Mouse (Mus musculus): ENCODE measurements around the gene Eif4g1. TPM values are rescaled to one million over a fixed set of nuclear protein-coding genes. Genes with fewer than 3 reads are reported as not detected.

Gene Eif4g1
- total and polyA plus RNA-seq, 3 experiments = 403 to 519 (median 473) TPM

DNA sequence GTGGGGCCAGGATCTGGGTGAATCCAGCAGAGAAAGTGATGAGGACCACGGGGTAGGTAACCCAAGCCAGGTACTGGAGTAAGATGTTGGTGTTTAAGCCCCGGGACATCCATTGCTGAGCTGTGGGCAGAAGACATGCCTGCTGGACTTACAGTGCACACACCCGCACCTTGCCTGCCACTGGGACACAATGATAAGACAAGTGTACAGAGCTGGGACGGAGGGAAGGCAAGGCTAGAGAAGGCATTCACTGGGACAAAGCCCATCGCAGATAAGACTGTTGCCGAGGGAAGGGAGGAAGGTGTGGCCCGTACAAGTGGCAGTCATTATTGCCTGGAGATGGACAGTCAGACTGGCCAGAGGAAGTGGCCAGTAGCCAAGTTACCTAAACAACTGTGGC, 44.8 kb downstream of the Eif4g1 start:
- H3K27me3 ChIP-seq (replicated peaks) = peaks cover 11% of the 10 kb centered on the region
- H3K9ac ChIP-seq (ENCODE audit: insufficient read depth, low read depth) = no peak overlapping the region
- dilution Hi-C loops (cut with MboI; ENCODE audit: extremely low pct_ligation_motif_present, extremely low pct_unique_long_range_greater_than_20kb, low sequenced_read_pairs) = no loop called here
- H3K79me2 ChIP-seq (replicated peaks; ENCODE audit: control insufficient read depth, extremely low read depth, insufficient read depth, poor library complexity, severe bottlenecking) = no peaks in the 10 kb centered on the region
- peaks cover 0 to 16% of the 10 kb centered on the region in 2 experiments for H3K36me3 ChIP-seq (replicated peaks in 1 of 2; ENCODE audit: control insufficient read depth in 1 of 2, insufficient read depth in 1 of 2, low read length in 1 of 2)
- peaks cover 7 to 21% of the 10 kb centered on the region in 2 experiments; a peak in 3 of 4 replicates for H3K4me1 ChIP-seq (ENCODE audit: control insufficient read depth in 1 of 2, insufficient read depth in 2 of 2)
- TF ChIP-seq MYC (IDR thresholded peaks at IDR 0.05; ENCODE audit: low read depth, low read length) (no peak), MAFK (IDR thresholded peaks at IDR 0.05; ENCODE audit: insufficient replicate concordance, low read length) (no peak), KAT2A (IDR thresholded peaks at IDR 0.05; ENCODE audit: insufficient replicate concordance, low read length) (no peak), ZC3H11A (IDR thresholded peaks at IDR 0.05; ENCODE audit: low read depth, low read length) (no peak), ELF1 (IDR thresholded peaks at IDR 0.05; ENCODE audit: low read depth, low read length) (no peak), GABPA (IDR thresholded peaks at IDR 0.05; ENCODE audit: insufficient replicate concordance, low read depth, low read length) (no peak), MAX (IDR thresholded peaks at IDR 0.05; ENCODE audit: low read length) (no peak), TCF12 (IDR thresholded peaks at IDR 0.05; ENCODE audit: low read depth, low read length) (no peak), JUND (conservative IDR thresholded peaks at IDR 0.05; ENCODE audit: low read depth, low read length) (no peak), CHD2 (IDR thresholded peaks at IDR 0.05; ENCODE audit: low read length) (no peak), MEF2A (IDR thresholded peaks at IDR 0.05; ENCODE audit: borderline replicate concordance, low read depth, low read length) (no peak)
- no peak for DNase-seq (ENCODE audit: extremely low read depth)
- H3K9me3 ChIP-seq (replicated peaks; ENCODE audit: low read length) = no peaks in the 10 kb centered on the region
- no peak overlapping the region for H3K4me2 ChIP-seq (ENCODE audit: insufficient read depth, low read depth, poor library complexity, severe bottlenecking)
- H3K4me3 ChIP-seq (replicated peaks in 1 of 3; ENCODE audit: low read depth in 2 of 3, low read length in 2 of 3, poor library complexity in 1 of 3) = no peak overlapping the region
- no peak overlapping the region for H3K27ac ChIP-seq (ENCODE audit: insufficient read depth, low read depth)
- in situ Hi-C loops (cut with MboI; ENCODE audit: low pct_ligation_motif_present, low pct_unique_long_range_greater_than_20kb, low sequenced_read_pairs) = loop anchor here (10.0 kb wide), 1 partner anchor 182 kb away; no protein-coding TSS in a partner anchor

DNA sequence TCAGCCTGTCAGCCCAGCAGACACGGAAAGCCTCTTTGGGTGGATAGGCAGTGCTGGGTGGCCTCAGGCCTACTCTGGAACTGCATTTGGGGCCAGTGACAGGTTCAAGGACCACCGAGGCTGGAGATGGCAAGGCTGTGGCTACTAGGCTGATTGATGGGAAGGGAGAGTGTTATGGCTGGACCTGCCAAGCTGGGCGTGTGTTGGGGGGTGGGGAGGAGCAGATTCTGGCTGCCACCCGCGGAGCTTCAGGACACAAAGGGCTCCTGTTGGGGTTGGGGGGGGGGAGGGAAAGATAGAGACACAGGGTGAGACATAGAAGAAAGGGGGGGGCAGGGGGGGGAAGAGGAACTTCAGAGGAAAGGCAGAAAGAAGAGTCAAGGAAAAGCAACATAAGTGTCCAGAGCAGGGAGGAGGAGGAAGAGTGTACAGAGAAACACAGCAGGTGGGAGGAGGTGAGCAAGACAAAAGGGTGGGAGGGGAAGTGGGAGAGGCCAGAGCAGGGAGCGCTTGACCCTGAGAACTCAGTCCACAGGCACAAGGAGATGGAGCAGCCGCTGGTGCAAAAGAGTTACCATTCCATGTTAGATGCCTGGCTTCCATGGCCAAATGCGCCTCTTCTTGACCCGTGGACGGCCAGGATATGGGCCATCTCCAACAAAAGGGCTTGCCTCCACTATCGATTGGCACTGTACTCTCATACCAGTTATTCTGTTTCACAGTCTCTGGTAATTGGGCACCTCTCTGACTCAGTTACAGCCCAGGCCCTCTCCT, 46.4 kb downstream of the Eif4g1 start:
- H3K4me3 ChIP-seq (replicated peaks in 1 of 3; ENCODE audit: low read depth in 2 of 3, low read length in 2 of 3, poor library complexity in 1 of 3) = no peak overlapping the region

More for the DNA sequence above, 46.4 kb downstream of the Eif4g1 start:
- no peak for DNase-seq (ENCODE audit: extremely low read depth)
- no peaks in the 10 kb centered on the region for H3K9me3 ChIP-seq (replicated peaks; ENCODE audit: low read length)
- H3K36me3 ChIP-seq (replicated peaks in 1 of 2; ENCODE audit: control insufficient read depth in 1 of 2, insufficient read depth in 1 of 2, low read length in 1 of 2) = peaks cover 0 to 13% of the 10 kb centered on the region in 2 experiments
- H3K4me1 ChIP-seq (ENCODE audit: control insufficient read depth in 1 of 2, insufficient read depth in 2 of 2) = peaks cover 7 to 27% of the 10 kb centered on the region in 2 experiments; a peak in 3 of 4 replicates
- 0 out of 2 replicates have a peak overlapping the region, but pooled peaks have one; percentile 98 for H3K4me2 ChIP-seq (ENCODE audit: insufficient read depth, low read depth, poor library complexity, severe bottlenecking)
- H3K27ac ChIP-seq (ENCODE audit: insufficient read depth, low read depth) = no peak overlapping the region
- peaks cover 11% of the 10 kb centered on the region for H3K27me3 ChIP-seq (replicated peaks)
- peaks cover 10% of the 10 kb centered on the region for H3K79me2 ChIP-seq (replicated peaks; ENCODE audit: control insufficient read depth, extremely low read depth, insufficient read depth, poor library complexity, severe bottlenecking)
- dilution Hi-C loops (cut with MboI; ENCODE audit: extremely low pct_ligation_motif_present, extremely low pct_unique_long_range_greater_than_20kb, low sequenced_read_pairs) (no loop called here), in situ Hi-C loops (cut with MboI; ENCODE audit: low pct_ligation_motif_present, low pct_unique_long_range_greater_than_20kb, low sequenced_read_pairs) (loop anchor here (5.0 to 10.0 kb wide), 2 partner anchors 48 to 180 kb away; no protein-coding TSS in a partner anchor)
- no peak for TF ChIP-seq MEF2A (IDR thresholded peaks at IDR 0.05; ENCODE audit: borderline replicate concordance, low read depth, low read length)
- no peak for TF ChIP-seq ELF1 (IDR thresholded peaks at IDR 0.05; ENCODE audit: low read depth, low read length)
- no peak for TF ChIP-seq GABPA (IDR thresholded peaks at IDR 0.05; ENCODE audit: insufficient replicate concordance, low read depth, low read length)
- TF ChIP-seq HCFC1 (IDR thresholded peaks at IDR 0.05; ENCODE audit: low read depth, low read length) = no peak
- no peak for TF ChIP-seq E2F4 (IDR thresholded peaks at IDR 0.05; ENCODE audit: insufficient replicate concordance, low read depth, low read length)
- TF ChIP-seq ZMIZ1 (IDR thresholded peaks at IDR 0.05; ENCODE audit: low read depth, low read length) = no peak
- no peak for TF ChIP-seq SIN3A (IDR thresholded peaks at IDR 0.05; ENCODE audit: low read length)
- no peak for TF ChIP-seq NRF1 (IDR thresholded peaks at IDR 0.05; ENCODE audit: low read depth, low read length)
- TF ChIP-seq TCF12 (IDR thresholded peaks at IDR 0.05; ENCODE audit: low read depth, low read length) = no peak
- TF ChIP-seq POLR2A (IDR thresholded peaks at IDR 0.05; ENCODE audit: low read depth, low read length) = no peak
- no peak for TF ChIP-seq JUND (conservative IDR thresholded peaks at IDR 0.05; ENCODE audit: low read depth, low read length)
- no peak for TF ChIP-seq MAX (IDR thresholded peaks at IDR 0.05; ENCODE audit: low read length)
- TF ChIP-seq BHLHE40 (IDR thresholded peaks at IDR 0.05; ENCODE audit: low read depth, low read length) = no peak
- TF ChIP-seq ZNF384 (IDR thresholded peaks at IDR 0.05; ENCODE audit: low read depth, low read length) = no peak
- TF ChIP-seq MAZ (IDR thresholded peaks at IDR 0.05; ENCODE audit: low read depth, low read length) = no peak
- no peak for TF ChIP-seq MXI1 (IDR thresholded peaks at IDR 0.05; ENCODE audit: low read depth, low read length)
- no peak overlapping the region for H3K9ac ChIP-seq (ENCODE audit: insufficient read depth, low read depth)

Measured in CH12.LX (cell line).